Mouse (Mus musculus) liver, postnatal 0 days (tissue): ENCODE data around the gene Zfp511.

Experiments used
- CTCF ChIP-seq: sonication (generic); IDR thresholded peaks from 2 replicates; pipeline ENCODE4 v1.5.1; 2016; ENCODE audit warnings: antibody characterized with exemption, low read depth
- EP300 ChIP-seq: IDR thresholded peaks from 2 replicates; pipeline ENCODE4 v1.6.1; 2016; ENCODE audit warnings: antibody characterized with exemption, low read depth, mild to moderate bottlenecking

GRCm38 (mm10) chr7:140007781-140008180 is 28.4 kb upstream of the Zfp511 start:
- TF ChIP-seq EP300 (no peak), CTCF (no peak)
